Mouse (Mus musculus): Measurements from ENCODE around the gene Iqch. TPM values are rescaled to one million over a fixed set of nuclear protein-coding genes. Genes with fewer than 3 reads are reported as not detected.

Gene Iqch
- polyA plus RNA-seq (2015; fragmentation: Nextera tagmentation; extraction: Ambion mirVana): 0.21 and 0.34 TPM in 2 replicates

DNA sequence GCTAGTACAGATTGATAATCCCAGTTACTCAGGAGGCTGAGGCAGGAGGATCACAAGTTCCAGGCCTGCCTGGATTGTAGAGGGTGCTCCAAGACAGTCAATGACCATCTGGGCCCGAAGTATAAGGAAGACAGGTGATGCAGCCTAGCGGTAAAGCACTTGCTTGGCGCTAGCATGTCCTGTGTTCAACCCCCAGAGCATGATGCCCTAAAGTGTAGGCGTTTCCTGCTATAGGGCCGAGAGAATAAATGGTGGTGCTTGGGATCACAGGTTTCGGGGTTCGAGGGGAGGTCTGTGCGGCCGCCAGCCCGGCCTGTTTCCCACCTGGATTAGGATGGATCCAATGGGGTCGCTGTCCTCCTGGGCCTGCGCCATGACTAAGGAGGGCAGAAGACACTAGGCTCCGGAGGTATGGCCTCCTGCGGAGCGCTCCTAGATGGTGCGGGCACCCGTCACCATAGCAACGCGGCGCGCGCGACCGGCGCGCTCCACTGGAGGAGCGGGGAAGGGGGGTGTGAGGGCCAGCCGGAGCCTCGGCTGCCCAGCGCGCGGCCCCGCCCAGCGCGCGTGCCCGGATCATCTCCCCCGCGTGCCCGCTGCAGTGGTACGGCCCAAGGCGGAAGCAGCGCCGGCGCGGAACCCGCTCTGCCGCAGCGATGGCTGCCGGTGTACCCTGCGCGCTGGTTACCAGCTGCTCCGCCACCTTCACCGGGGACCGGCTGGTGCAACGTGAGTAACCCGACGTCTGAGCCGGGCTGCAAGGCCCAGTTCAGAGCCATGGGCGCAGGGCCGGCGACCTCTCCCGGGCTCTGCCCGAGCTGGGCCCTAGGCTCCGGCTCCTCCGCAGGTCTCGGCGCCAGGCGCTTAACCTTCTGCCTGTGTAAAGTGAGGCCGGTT is at the start of gene Iqch, which contains the start of gene Aagab:
Gene Iqch, minus strand, starts transcription at position 451 of the 897 bp plus-strand sequence.
Gene Aagab, plus strand, starts transcription at position 618 of the 897 bp plus-strand sequence.
- WGBS: 2% methylated on average over 60 of the region's 70 CpGs
- Histone ChIP-seq H3K4me2 (peak within 1 kb of the TSS; percentile 66), H3K27ac (peak within 1 kb of the TSS; percentile 87), H3K4me3 (peak within 1 kb of the TSS; percentile 94), H3K9me3 (no peaks in the 10 kb centered on the region), H3K27me3 (no peaks in the 10 kb centered on the region; the same call in 1 of the 2 replicates), H3K4me1 (replicated peaks) (peaks cover 15% of the 10 kb centered on the region), H3K9ac (peak within 1 kb of the TSS; percentile 94), H3K36me3 (no peaks in the 10 kb centered on the region)
- ATAC-seq (ENCODE audit: low FRiP score): peak; percentile 99

DNA sequence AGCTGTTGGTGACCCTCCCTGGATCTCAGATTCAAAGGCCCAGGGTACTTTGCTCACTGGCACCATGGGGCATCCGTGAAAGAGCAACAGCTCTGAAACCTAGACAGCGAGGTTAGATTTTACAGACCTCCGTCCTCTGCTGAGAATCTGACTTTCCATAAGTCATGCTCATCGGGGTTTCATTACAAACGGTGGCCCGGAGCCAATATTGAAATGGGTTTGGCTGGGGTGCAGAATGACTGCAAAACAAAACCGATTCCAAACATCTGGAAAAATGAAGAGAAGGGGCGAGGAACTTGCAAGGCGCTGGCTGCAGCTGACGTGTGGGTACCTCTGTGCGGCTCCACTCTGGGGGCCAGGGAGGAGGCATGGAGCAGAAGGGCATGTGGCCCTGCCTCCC is 49.3 kb upstream of the Iqch start:
- peak overlapping the region; percentile 69 for H3K27ac ChIP-seq
- peaks cover 59% of the 10 kb centered on the region for H3K4me1 ChIP-seq (replicated peaks)
- WGBS: 72% methylated on average over 11 of the region's 11 CpGs

DNA sequence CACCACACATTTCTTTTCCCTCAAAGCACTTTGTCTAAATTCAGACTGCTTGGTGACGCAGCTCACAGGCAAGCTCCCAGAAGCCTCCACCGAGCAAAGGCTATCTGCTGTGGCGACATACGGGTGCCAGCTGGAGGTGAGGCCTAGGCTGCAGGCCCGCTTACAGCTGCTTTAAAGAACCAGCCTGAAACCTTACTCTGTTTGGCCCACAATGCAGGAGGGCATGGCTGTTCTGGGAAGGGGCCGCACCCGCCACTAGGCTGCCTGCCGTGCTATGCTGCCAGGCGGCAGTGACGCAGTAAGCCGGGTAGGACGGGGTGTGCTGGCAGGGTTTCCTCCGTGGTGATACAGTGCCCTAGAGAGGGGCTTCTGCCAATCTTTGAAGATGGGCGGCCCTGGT is 48.6 kb upstream of the Iqch start:
- ATAC-seq (ENCODE audit: low FRiP score): no peak
- Histone ChIP-seq H3K27me3 (no peaks in the 10 kb centered on the region), H3K9ac (no peak overlapping the region), H3K9me3 (no peaks in the 10 kb centered on the region), H3K4me2 (no peak overlapping the region), H3K4me1 (replicated peaks) (peaks cover 57% of the 10 kb centered on the region), H3K36me3 (peaks cover 15% of the 10 kb centered on the region), H3K4me3 (no peak overlapping the region), H3K27ac (peak overlapping the region; percentile 69)
- 82% methylated on average over 14 of the region's 14 CpGs for WGBS

More for the DNA sequence above, 49.3 kb upstream of the Iqch start:
- Histone ChIP-seq H3K4me2 (no peak overlapping the region), H3K9me3 (no peaks in the 10 kb centered on the region), H3K4me3 (no peak overlapping the region), H3K9ac (no peak overlapping the region), H3K36me3 (peaks cover 12% of the 10 kb centered on the region), H3K27me3 (no peaks in the 10 kb centered on the region)
- no peak for ATAC-seq (ENCODE audit: low FRiP score)

DNA sequence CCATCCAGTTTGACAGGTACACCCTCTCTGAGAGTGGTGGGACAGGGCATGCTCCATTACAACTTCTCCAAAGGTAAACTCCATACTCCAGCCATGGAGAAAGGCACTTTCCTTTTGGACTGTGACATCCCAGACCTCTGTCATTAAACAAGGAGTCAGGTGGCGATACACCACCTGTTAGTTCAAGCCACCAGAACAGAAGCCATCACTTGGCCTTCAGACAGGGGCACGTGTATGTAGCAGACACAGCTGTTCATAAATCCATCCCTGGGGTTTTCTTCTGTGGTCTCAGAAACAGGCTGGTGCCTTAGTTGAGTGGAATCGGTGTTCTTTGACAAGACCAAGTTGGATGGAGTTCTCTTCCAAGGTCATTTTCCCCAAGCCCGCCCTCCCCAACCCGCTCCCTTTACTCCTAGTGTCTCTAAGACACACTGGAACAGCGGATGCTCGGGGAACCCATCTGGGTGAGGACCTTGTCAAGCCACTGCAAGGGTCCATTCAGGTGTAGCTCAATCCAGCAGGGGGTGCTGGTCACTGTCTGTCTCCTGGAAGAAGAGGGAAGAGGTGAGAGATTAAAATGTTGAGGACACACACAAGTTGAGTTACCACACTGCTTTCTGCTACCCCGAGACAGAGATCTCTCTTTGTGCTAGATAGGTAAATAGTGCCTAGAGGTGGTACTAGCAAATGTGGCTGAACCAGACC is 47.7 kb upstream of the Iqch start:
- Histone ChIP-seq H3K27ac (no peak overlapping the region), H3K9ac (no peak overlapping the region), H3K27me3 (no peaks in the 10 kb centered on the region), H3K9me3 (no peaks in the 10 kb centered on the region), H3K36me3 (peaks cover 20% of the 10 kb centered on the region), H3K4me2 (no peak overlapping the region), H3K4me1 (replicated peaks) (peaks cover 49% of the 10 kb centered on the region), H3K4me3 (no peak overlapping the region)
- WGBS: 86% methylated on average over 8 of the region's 8 CpGs
- no peak for ATAC-seq (ENCODE audit: low FRiP score)

DNA sequence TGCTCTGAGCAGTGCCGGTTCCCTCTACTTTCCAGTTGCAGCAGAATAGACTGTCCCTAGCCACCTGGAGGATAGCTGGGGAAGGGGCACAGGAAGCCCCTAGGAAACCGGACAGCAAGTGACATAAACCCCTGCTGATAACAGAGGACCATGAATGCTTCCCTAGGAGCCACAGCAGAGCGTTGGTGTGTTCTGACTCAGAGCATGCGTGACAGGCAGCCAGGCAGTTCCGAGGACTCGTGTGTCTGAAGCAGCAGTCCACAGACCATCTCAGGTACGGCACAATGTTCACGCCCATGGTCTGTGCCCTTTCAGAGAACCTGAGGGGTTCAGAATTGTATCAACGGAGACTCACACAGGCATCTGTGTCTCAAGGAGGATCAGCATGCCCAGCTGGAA is 46.2 kb upstream of the Iqch start:
- Histone ChIP-seq H3K4me3 (no peak overlapping the region), H3K4me2 (no peak overlapping the region), H3K9ac (no peak overlapping the region), H3K36me3 (peaks cover 29% of the 10 kb centered on the region), H3K9me3 (no peaks in the 10 kb centered on the region), H3K27me3 (no peaks in the 10 kb centered on the region), H3K27ac (peak overlapping the region; percentile 3; the same call in 1 of the 2 replicates), H3K4me1 (replicated peaks) (peaks cover 34% of the 10 kb centered on the region)
- 91% methylated on average over 9 of the region's 9 CpGs for WGBS
- no peak for ATAC-seq (ENCODE audit: low FRiP score)

DNA sequence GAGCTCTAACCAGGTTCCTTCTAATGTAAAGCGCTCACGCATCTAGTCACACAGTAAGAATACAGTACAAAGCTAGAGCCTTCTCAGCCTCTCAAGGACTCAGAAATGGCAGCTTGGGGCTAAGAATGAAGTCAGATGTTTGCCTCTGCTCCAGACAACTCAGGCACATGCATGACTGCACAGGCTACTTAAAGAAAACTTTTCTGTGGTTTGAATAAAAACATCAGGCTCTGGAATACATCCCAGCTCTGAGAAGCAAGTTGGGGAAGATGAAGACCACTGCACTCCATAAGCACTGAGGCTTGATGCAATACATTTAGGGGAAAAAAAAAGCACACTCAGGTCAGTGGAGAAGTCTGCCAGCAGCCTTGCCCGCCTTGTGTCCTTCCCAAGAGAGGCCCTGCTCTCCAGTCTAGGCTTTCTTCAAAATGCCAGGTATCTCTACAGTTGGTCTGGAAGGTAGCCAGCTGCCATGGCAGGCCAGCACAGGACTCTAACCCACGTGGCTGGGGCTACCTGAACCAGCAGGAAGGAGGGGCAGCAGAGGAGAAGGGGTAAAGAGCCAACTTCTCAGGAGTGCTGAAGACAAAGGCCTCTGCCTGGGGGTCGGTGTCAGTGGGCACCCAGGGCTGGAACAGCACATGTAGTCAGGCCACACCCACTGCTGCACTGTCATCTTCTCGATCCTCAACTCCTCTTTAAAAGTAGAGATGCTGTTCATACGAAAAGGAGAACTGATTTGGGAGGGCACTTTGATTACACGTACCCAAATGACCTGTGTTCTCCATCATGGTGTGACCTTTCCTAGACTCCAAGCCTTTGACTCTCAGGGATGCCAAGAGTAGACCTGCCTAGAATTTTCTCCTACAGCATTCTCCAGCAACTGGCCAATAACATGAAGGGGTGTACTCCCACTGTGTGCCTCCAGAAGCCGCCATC is 45.6 kb upstream of the Iqch start:
- Histone ChIP-seq H3K9me3 (no peaks in the 10 kb centered on the region), H3K27ac (no peak overlapping the region), H3K4me2 (no peak overlapping the region), H3K4me1 (replicated peaks) (peaks cover 28% of the 10 kb centered on the region), H3K27me3 (no peaks in the 10 kb centered on the region), H3K36me3 (peaks cover 32% of the 10 kb centered on the region), H3K4me3 (no peak overlapping the region), H3K9ac (no peak overlapping the region)
- no peak for ATAC-seq (ENCODE audit: low FRiP score)
- WGBS: 81% methylated on average over 9 of the region's 9 CpGs

DNA sequence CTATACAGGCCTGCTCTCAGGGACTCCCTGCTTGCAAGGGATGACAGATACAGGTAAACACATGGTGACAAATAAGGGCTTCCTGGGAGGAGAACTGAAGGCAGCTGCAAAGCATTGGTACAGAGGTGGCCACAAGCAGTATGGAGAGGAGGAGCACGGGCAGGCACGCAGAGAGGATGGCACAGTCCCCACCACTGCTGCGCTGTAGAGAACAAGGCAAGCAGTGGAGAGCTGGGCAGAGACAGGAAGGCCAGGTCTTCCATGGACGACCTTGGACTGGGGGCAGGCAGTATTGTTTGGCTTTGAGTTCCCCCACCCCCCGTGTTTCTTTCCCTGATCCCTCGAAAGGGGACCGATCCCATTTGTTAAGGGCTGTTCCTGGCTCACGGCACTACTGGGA is 42.8 kb upstream of the Iqch start:
- H3K27me3 ChIP-seq: no peaks in the 10 kb centered on the region
- 87% methylated on average over 8 of the region's 8 CpGs for WGBS
- no peak overlapping the region for H3K27ac ChIP-seq
- peaks cover 47% of the 10 kb centered on the region for H3K36me3 ChIP-seq
- 0 out of 2 replicates have a peak, but pooled peaks cover under 1% of the 10 kb centered on the region for H3K4me1 ChIP-seq (replicated peaks)
- H3K4me3 ChIP-seq: no peak overlapping the region
- H3K9me3 ChIP-seq: no peaks in the 10 kb centered on the region
- ATAC-seq (ENCODE audit: low FRiP score): no peak
- no peak overlapping the region for H3K9ac ChIP-seq
- H3K4me2 ChIP-seq: no peak overlapping the region

DNA sequence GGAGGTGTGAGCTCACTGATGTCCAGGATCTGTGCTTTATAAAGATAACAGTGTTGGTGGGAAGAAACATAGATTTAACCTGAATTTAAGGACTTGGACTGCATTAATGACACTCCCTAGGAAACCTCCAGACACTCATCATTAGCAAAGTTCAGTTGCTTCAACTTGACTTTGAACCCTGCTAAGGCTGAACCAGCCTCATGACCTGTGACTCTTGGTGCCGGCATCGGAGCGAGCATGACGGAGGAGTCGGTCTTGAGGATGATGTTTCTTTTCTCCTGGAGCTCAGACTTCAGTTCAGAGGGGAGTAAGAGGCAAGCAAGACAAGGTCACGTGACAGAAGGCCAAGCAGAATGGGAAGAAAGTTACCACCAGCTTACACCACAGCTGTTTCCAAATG is 41.7 kb upstream of the Iqch start:
- H3K36me3 ChIP-seq: peaks cover 56% of the 10 kb centered on the region

DNA sequence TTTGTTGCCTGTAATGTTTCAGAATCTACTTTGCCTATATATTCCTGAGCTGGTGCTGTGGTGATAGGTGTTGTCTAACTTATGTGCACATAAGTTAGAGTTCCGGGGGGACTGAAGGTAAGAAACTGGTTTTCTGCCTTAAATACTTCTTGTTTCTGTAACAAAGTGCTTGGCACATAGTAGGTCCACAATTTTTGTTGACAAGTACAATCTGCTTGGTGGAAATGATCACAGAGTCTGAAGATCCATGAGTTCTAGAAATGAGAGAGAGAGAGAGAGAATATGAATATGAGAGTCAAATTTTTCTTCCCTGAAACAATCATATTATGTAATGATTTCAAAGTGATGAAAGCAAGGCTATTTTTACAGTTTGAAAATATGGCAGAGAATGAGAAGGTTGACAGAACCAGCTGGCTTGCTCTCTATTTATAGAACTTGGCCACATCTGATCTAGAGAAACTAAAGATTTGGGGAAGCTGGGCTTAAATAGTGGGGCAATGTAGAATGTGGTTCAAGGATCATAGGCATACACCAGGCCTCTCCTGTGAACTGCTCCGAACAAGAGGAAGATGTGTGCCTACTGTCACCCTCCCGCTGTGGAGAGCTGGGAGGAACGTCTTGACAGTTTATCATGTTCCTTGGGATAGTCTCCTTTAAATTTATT is 39.8 kb upstream of the Iqch start:
- 90% methylated on average over 4 of the region's 4 CpGs for WGBS
- H3K4me3 ChIP-seq: no peak overlapping the region
- no peak for ATAC-seq (ENCODE audit: low FRiP score)
- H3K4me1 ChIP-seq (replicated peaks): no peaks in the 10 kb centered on the region
- H3K36me3 ChIP-seq: peaks cover 69% of the 10 kb centered on the region
- H3K27ac ChIP-seq: no peak overlapping the region
- H3K9me3 ChIP-seq: no peaks in the 10 kb centered on the region
- no peak overlapping the region for H3K4me2 ChIP-seq
- no peak overlapping the region for H3K9ac ChIP-seq
- no peaks in the 10 kb centered on the region for H3K27me3 ChIP-seq

More for the DNA sequence above, 41.7 kb upstream of the Iqch start:
- ATAC-seq (ENCODE audit: low FRiP score): no peak
- H3K27me3 ChIP-seq: no peaks in the 10 kb centered on the region
- no peak overlapping the region for H3K27ac ChIP-seq
- no peaks in the 10 kb centered on the region for H3K9me3 ChIP-seq
- H3K4me3 ChIP-seq: no peak overlapping the region
- 94% methylated on average over 6 of the region's 6 CpGs for WGBS
- H3K4me2 ChIP-seq: no peak overlapping the region
- no peak overlapping the region for H3K9ac ChIP-seq
- no peaks in the 10 kb centered on the region for H3K4me1 ChIP-seq (replicated peaks)

DNA sequence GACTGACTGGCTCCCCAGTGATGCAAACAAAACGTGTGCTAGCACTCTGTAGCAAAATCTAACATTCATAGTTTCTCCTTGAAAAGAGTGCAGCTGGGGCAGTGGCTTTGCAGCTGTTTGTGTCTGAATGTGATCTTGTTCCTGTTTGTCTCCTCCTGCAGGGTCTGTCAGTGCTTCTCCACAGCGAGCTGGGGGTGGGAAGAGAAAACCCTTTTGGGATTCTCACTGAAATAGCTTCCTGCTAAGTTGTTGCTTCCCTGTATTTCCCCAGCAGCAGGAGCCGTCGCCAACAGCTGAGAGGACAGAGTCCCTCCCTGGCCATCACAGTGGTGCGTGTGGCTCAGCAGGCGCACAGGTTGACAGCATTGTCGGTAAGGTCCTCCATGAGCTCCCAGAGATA is 33.8 kb upstream of the Iqch start:
- Histone ChIP-seq H3K27ac (no peak overlapping the region), H3K4me1 (replicated peaks) (peaks cover 8% of the 10 kb centered on the region; the same call in 1 of the 2 replicates), H3K9me3 (no peaks in the 10 kb centered on the region), H3K4me3 (no peak overlapping the region), H3K4me2 (no peak overlapping the region), H3K36me3 (peaks cover 54% of the 10 kb centered on the region), H3K9ac (no peak overlapping the region), H3K27me3 (no peaks in the 10 kb centered on the region)
- WGBS: 54% methylated on average over 7 of the region's 7 CpGs
- no peak for ATAC-seq (ENCODE audit: low FRiP score)

DNA sequence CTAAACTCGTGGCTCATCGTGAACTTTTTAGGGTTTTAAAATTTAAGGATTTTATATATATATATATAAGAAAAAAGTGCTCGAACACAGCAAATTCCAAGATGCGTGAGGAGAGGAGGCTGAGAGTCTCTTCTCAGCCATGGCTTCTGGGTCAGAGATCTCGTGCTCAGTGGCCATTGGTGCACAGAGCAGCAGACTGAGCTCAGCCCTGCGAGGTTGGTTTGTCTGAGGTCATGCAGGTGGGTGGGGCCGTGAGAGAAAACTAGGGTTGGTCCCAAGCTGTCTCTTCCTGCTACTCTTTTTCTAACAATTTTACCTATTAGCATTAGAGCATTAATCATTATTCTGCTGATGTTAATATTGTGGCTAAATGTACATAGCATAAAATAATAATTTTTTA is 31.0 kb upstream of the Iqch start:
- Histone ChIP-seq H3K4me1 (replicated peaks) (peaks cover 8% of the 10 kb centered on the region; the same call in 1 of the 2 replicates), H3K4me2 (no peak overlapping the region), H3K36me3 (peaks cover 57% of the 10 kb centered on the region), H3K4me3 (no peak overlapping the region), H3K27ac (no peak overlapping the region), H3K9me3 (no peaks in the 10 kb centered on the region), H3K9ac (no peak overlapping the region), H3K27me3 (no peaks in the 10 kb centered on the region)
- no peak for ATAC-seq (ENCODE audit: low FRiP score)
- 52% methylated on average over 7 of the region's 7 CpGs for WGBS
